Mouse (Mus musculus) embryonic stem cell, embryonic (primary cell): Measurements from ENCODE around the gene Mst1r.

ENCODE experiments used
- CTCF ChIA-PET, 4 experiments: fragments of 300-600 bp in 2 of 4; fragments of 350-600 bp in 2 of 4; sonication (Branson Sonifier 250); formaldehyde crosslinking; loops; one replicate each; lab custom pipeline; 2022; ENCODE audit warnings: inconsistent platforms in 2 of 4; lab: Charles Lee
- POLR2A ChIA-PET, 4 experiments: fragments of 300-600 bp in 2 of 4; fragments of 350-600 bp in 2 of 4; sonication (Branson Sonifier 250); formaldehyde crosslinking; loops; one replicate each; lab custom pipeline; 2022; ENCODE audit warnings: antibody characterized with exemption in 4 of 4, inconsistent platforms in 1 of 4; lab: Charles Lee

The Mst1r gene

GRCm38 (mm10) chr9:107906252-107906966 is at the start of gene Mst1r:
Mst1r (plus strand) TSS chr9:107906873.
- ChIA-PET POLR2A (interaction anchor here in 3 of 4 experiments (0.6 to 5.7 kb wide), 33 partner anchors 9 to 294 kb away, joined by 3 to 63 read pairs (median 4); partner anchors contain the start of genes Amigo3 (in 2 of the 3), Ip6k1 (in 2 of the 3), Rbm6 (in 2 of the 3) and Apeh (in 1 of the 3)), CTCF (interaction anchor here (0.6 to 7.8 kb wide), 41 partner anchors 8 to 378 kb away, joined by 3 to 139 read pairs (median 4); partner anchors contain the start of genes Amigo3 (in 2 of the 4), Apeh (in 1 of the 4), Bsn (in 1 of the 4) and Gmppb (in 1 of the 4))

- ChIA-PET POLR2A (interaction anchor here in 2 of 4 experiments (0.6 to 1.8 kb wide), 4 partner anchors 9 to 23 kb away, joined by 3 to 4 read pairs (median 3); no protein-coding TSS in a partner anchor), CTCF (interaction anchor here in 2 of 4 experiments (0.6 to 0.7 kb wide), 2 partner anchors 38 to 380 kb away, joined by 3 read pairs; no protein-coding TSS in a partner anchor)
Observed at GRCm38 (mm10) chr9:107858343-107858742, 48.3 kb upstream of the Mst1r start.

GRCm38 (mm10) chr9:107864493-107864892 is 42.2 kb upstream of the Mst1r start:
- ChIA-PET POLR2A (interaction anchor here in 2 of 4 experiments (1.1 to 2.5 kb wide), 4 partner anchors 8 to 23 kb away, joined by 4 to 16 read pairs (median 6); partner anchors contain the start of gene Rbm6 (in 2 of the 2)), CTCF (no interaction called here)

- POLR2A ChIA-PET = interaction anchor here in 1 of 4 experiments (0.6 to 1.5 kb wide), 3 partner anchors 8 to 508 kb away, joined by 3 to 7 read pairs (median 4); partner anchors contain the start of gene Gm20661
- CTCF ChIA-PET = no interaction called here
Observed at GRCm38 (mm10) chr9:107866081-107866480, 40.6 kb upstream of the Mst1r start.

- ChIA-PET POLR2A (interaction anchor here (0.5 to 3.3 kb wide), 61 partner anchors 9 to 1051 kb away, joined by 3 to 39 read pairs (median 4); partner anchors contain the start of genes Mon1a (in 4 of the 4), Ip6k1 (in 2 of the 4), Apeh (in 1 of the 4) and Gmppb (in 1 of the 4)), CTCF (interaction anchor here in 3 of 4 experiments (0.7 to 2.4 kb wide), 17 partner anchors 15 to 412 kb away, joined by 3 to 8 read pairs (median 4); partner anchors contain the start of genes Amigo3 (in 1 of the 3) and Mon1a (in 1 of the 3))
Observed at GRCm38 (mm10) chr9:107872350-107873098, 34.1 kb upstream of the Mst1r start.

- ChIA-PET CTCF (interaction anchor here in 3 of 4 experiments (0.7 to 2.4 kb wide), 14 partner anchors 15 to 412 kb away, joined by 3 to 8 read pairs (median 4); partner anchors contain the start of genes Amigo3 (in 1 of the 3) and Mon1a (in 1 of the 3)), POLR2A (interaction anchor here (0.6 to 3.3 kb wide), 53 partner anchors 9 to 1051 kb away, joined by 3 to 39 read pairs (median 4); partner anchors contain the start of genes Mon1a (in 4 of the 4), Ip6k1 (in 2 of the 4), Apeh (in 1 of the 4) and Gmppb (in 1 of the 4))
Observed at GRCm38 (mm10) chr9:107873137-107873536, 33.5 kb upstream of the Mst1r start, which contains the start of gene Rbm6. Rbm6 (minus strand) TSS chr9:107873237.

GRCm38 (mm10) chr9:107880411-107880810 is 26.3 kb upstream of the Mst1r start:
- ChIA-PET POLR2A (interaction anchor here in 2 of 4 experiments (0.7 to 1.3 kb wide), 4 partner anchors 9 to 435 kb away, joined by 3 read pairs; partner anchors contain the start of gene Amigo3 (in 1 of the 2)), CTCF (interaction anchor here in 1 of 4 experiments (1.5 kb wide), 1 partner anchor 7 kb away, joined by 3 read pairs; the partner anchor contains the start of gene Mon1a)

GRCm38 (mm10) chr9:107887804-107888266 is 18.8 kb upstream of the Mst1r start, which contains the start of gene Mon1a:
Mon1a (plus strand) TSS chr9:107888151.
- CTCF ChIA-PET = interaction anchor here (0.5 to 3.3 kb wide), 25 partner anchors 8 to 397 kb away, joined by 3 to 25 read pairs (median 4); partner anchors contain the start of genes Amigo3 (in 1 of the 4), Apeh (in 1 of the 4), Inka1 (in 1 of the 4) and Mst1 (in 1 of the 4)
- POLR2A ChIA-PET = interaction anchor here (0.6 to 3.5 kb wide), 30 partner anchors 11 to 1265 kb away, joined by 3 to 39 read pairs (median 4); partner anchors contain the start of genes Rbm6 (in 4 of the 4), Amigo3 (in 1 of the 4), Gmppb (in 1 of the 4) and Gpx1 (in 1 of the 4)

- ChIA-PET CTCF (interaction anchor here (0.6 to 3.3 kb wide), 28 partner anchors 9 to 613 kb away, joined by 3 to 25 read pairs (median 4); partner anchors contain the start of genes Amigo3 (in 1 of the 4), Apeh (in 1 of the 4), Mst1 (in 1 of the 4) and Mst1r (in 1 of the 4)), POLR2A (interaction anchor here (0.6 to 3.5 kb wide), 22 partner anchors 11 to 1265 kb away, joined by 3 to 39 read pairs (median 4); partner anchors contain the start of genes Rbm6 (in 4 of the 4), Amigo3 (in 1 of the 4), Gmppb (in 1 of the 4) and Gpx1 (in 1 of the 4))
Observed at GRCm38 (mm10) chr9:107888267-107888850, 18.3 kb upstream of the Mst1r start.

- ChIA-PET CTCF (interaction anchor here (1.3 to 3.7 kb wide), 7 partner anchors 11 to 177 kb away, joined by 4 to 25 read pairs (median 16); partner anchors contain the start of gene Mst1r (in 1 of the 4)), POLR2A (interaction anchor here in 2 of 4 experiments (1.2 to 3.5 kb wide), 6 partner anchors 11 to 167 kb away, joined by 3 to 17 read pairs (median 8); partner anchors contain the start of genes Mst1r (in 1 of the 2) and Rbm6 (in 1 of the 2))
Observed at GRCm38 (mm10) chr9:107890260-107890659, 16.4 kb upstream of the Mst1r start.

- POLR2A ChIA-PET = interaction anchor here in 3 of 4 experiments (0.7 to 2.7 kb wide), 11 partner anchors 10 to 166 kb away, joined by 3 to 11 read pairs (median 4); partner anchors contain the start of genes Rbm6 (in 2 of the 3) and Amigo3 (in 1 of the 3)
- CTCF ChIA-PET = interaction anchor here (0.5 to 3.7 kb wide), 41 partner anchors 8 to 1333 kb away, joined by 3 to 50 read pairs (median 4); partner anchors contain the start of genes Mst1r (in 3 of the 4), Amigo3 (in 1 of the 4), Camkv (in 1 of the 4) and Inka1 (in 1 of the 4)
Observed at GRCm38 (mm10) chr9:107891023-107891422, 15.7 kb upstream of the Mst1r start.

GRCm38 (mm10) chr9:107898563-107898962 is 8.1 kb upstream of the Mst1r start:
- CTCF ChIA-PET = interaction anchor here in 3 of 4 experiments (0.7 to 5.3 kb wide), 4 partner anchors 8 to 955 kb away, joined by 3 to 101 read pairs (median 4); partner anchors contain the start of genes Inka1 (in 1 of the 3) and Mst1r (in 1 of the 3)
- POLR2A ChIA-PET = interaction anchor here in 2 of 4 experiments (0.6 to 3.4 kb wide), 7 partner anchors 8 to 158 kb away, joined by 3 to 14 read pairs (median 3); partner anchors contain the start of genes Inka1 (in 1 of the 2), Ip6k1 (in 1 of the 2), Mon1a (in 1 of the 2) and Mst1r (in 1 of the 2)

GRCm38 (mm10) chr9:107899855-107900254 is 6.8 kb upstream of the Mst1r start:
- ChIA-PET POLR2A (interaction anchor here in 2 of 4 experiments (0.8 to 3.4 kb wide), 16 partner anchors 7 to 168 kb away, joined by 3 to 16 read pairs (median 5); partner anchors contain the start of genes Amigo3 (in 1 of the 2), Inka1 (in 1 of the 2), Ip6k1 (in 1 of the 2) and Mon1a (in 1 of the 2)), CTCF (interaction anchor here (0.5 to 7.8 kb wide), 22 partner anchors 8 to 195 kb away, joined by 3 to 139 read pairs (median 14); partner anchors contain the start of genes Mon1a (in 3 of the 4), Amigo3 (in 1 of the 4), Apeh (in 1 of the 4) and Camkv (in 1 of the 4))

- POLR2A ChIA-PET = interaction anchor here (0.5 to 3.4 kb wide), 59 partner anchors 8 to 323 kb away, joined by 3 to 25 read pairs (median 4); partner anchors contain the start of genes Amigo3 (in 3 of the 4), Apeh (in 3 of the 4), Gmppb (in 3 of the 4) and Inka1 (in 3 of the 4)
- CTCF ChIA-PET = interaction anchor here (0.5 to 7.8 kb wide), 128 partner anchors 8 to 389 kb away, joined by 3 to 139 read pairs (median 4); partner anchors contain the start of genes Amigo3 (in 3 of the 4), Gm20661 (in 3 of the 4), Gmppb (in 3 of the 4) and Mon1a (in 3 of the 4)
Observed at GRCm38 (mm10) chr9:107900840-107901626, 5.6 kb upstream of the Mst1r start.
